Mouse (Mus musculus): ENCODE measurements around the gene Rhox4g.
"Not testable (repeated sequence)": the region's sequence is repeated elsewhere in the genome, so short reads cannot be mapped to it uniquely, and the experiment has no call there.

Gene Rhox4g

DNA sequence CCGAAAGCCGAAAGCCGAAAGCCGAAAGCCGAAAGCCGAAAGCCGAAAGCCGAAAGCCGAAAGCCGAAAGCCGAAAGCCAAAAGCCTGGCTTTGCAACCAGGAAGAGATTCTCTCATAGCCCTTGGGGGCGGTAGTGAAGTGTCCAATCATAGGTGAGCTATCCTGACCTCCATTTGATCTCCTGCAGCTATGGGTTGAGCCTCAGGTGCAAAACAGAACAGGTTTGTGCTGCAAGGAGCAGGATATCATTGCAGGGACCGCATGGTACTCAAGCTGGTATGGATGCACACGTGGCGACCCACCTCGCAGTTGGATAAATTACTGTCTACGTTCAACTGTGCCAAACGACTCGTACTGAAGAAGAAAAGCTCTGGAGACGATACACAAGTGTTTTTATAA, at the start of gene Rhox4g:
Gene Rhox4g, minus strand, starts transcription at position 101 of the 400 bp plus-strand sequence.
- DNase-seq (ENCODE audit: low spot score), result not testable (repeated sequence)

DNA sequence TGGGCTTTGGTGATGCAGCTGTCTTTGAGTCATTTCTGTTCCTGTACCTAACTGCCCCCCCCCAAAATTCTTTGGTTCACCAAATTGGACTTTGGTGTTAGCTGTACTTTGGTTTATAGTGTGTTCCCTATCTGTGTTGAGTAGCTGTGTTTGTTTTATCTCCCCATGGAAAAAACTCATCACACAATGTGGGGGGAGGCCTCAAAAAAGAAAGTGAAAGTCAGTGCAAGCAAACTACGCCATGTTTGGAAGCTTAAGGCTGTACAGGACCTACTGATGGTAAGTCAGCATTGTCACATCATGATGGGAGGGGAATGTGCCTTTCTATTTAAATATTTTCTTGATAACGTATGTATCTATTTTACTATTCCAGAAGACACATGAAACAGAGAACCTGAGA, 41.1 kb upstream of the Rhox4g start:
- DNase-seq (ENCODE audit: low spot score), result no peak

DNA sequence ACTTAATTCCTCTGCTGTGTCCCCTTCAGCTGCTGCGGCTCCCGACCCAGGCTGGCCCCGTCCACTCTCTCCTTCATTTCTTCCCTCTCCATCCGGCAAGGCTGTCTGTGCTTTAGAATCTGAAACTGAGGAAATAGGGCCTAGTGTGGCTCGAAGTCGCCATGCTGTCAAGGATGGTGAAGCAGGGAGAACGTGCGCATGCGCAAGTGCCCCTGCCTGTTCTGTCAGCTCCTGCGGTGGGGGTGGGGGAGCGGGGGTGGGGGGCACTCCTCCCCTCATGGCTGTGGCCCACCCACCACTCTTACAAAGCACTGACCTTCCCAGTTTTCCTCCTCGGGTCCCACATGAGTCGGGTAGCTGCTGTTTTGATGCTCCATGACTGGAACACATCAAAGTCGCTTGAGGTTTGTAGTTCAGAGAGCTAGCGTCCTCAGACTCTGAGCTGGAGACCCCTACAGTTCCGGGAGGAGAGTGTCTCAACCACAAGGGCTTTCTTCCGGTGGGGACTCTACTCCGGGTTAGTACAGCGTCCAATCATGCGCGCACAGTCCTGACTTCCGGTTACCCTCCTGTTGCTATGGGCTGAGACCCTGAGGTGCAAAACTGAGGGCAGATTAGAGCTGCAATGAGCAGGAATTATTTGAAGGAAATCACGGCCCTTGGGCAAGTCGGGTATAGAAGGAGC, 32.0 kb upstream of the Rhox4g start:
- DNase-seq (ENCODE audit: low spot score), result no peak

DNA sequence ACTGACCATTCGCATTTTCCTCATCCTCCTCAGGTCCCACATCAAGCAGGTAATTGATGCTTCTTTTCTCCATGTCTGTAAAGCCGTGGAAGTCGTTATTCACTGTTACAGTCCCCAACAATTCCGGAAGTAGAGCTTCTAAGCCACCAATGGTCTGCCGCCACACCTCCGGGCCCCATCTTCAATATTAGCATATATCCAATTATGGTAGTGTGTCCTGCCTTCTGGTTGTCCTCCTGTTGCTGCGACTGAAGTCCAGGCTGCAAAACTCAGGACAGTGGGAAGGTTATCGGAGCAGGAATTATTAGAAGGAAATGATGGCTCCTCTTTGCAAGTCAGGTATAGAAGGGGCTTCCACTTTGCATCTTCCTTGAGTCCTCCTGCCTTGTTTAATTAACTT, 22.1 kb upstream of the Rhox4g start, which contains the start of gene Rhox2h:
Gene Rhox2h, minus strand, starts transcription at position 101 of the 400 bp plus-strand sequence.
- not testable (repeated sequence) for DNase-seq (ENCODE audit: low spot score)

DNA sequence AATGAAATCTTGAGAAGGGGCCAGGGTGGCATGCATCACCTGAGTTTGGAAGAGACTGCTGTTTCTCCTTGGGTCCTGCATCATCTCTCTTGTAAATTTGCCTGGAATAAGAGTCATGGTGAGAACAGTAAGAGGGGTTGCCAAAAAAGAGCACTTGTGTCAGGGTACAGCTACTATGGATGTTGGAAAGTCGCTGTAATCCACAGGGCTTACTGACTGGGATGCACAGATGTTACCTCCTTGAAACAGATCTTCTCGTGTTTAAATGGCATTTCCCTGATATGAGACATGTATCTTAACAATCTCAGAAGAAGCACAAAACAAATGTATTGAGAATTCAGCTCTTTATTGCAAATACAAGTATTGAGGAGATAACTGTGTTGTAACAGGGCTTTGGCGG, 17.5 kb upstream of the Rhox4g start, which contains the start of gene Rhox3h:
Gene Rhox3h, minus strand, starts transcription at position 101 of the 400 bp plus-strand sequence.
- DNase-seq (ENCODE audit: low spot score), result not testable (repeated sequence)

DNA sequence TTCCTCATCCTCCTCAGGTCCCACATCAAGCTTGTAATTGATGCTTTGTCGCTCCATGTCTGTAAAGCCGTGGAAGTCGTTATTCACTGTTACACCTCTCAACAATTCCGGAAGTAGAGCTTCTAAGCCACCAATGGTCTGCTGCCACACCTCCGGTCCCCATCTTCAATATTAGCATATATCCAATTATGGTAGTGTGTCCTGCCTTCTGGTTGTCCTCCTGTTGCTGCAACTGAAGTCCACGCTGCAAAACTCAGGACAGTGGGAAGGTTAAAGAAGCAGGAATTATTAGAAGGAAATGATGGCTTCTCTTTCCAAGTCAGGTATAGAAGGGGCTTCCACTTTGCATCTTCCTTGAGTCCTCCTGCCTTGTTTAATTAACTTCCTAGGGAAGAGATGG, 7.8 kb downstream of the Rhox4g start, which contains the start of gene Rhox2g:
Gene Rhox2g, minus strand, starts transcription at position 101 of the 400 bp plus-strand sequence.
- not testable (repeated sequence) for DNase-seq (ENCODE audit: low spot score)

DNA sequence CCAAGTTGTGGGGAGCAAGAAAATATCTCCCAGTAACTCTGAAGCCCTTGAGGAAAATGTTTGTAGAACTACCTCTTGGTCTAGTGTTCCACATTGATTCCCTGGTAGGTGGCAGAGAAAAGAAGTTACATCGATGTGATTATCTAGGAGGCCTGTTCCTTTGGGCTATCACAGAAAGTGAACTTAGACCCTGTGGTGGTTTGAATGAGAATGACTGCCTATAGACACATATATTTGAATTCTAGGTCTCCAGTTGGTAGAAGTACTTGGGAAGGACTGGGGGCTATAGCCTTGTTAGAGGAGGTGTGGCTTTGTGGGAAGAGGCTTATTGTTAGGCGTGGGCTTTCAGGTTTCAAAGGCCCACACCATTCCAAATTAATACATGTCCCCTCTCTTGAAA, 22.6 kb downstream of the Rhox4g start, which contains the start of gene Rhox3g:
Gene Rhox3g, minus strand, starts transcription at position 101 of the 400 bp plus-strand sequence.
- not testable (repeated sequence) for DNase-seq (ENCODE audit: low spot score)

DNA sequence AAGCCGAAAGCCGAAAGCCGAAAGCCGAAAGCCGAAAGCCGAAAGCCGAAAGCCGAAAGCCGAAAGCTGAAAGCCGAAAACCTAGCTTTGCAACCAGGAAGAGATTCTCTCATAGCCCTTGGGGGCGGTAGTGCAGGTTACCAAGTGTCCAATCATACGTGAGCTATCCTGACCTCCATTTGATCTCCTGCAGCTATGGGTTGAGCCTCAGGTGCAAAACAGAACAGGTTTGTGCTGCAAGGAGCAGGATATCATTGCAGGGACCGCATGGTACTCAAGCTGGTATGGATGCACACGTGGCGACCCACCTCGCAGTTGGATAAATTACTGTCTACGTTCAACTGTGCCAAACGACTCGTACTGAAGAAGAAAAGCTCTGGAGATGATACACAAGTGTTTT, 43.5 kb downstream of the Rhox4g start, which contains the start of gene Rhox4f:
Gene Rhox4f, minus strand, starts transcription at position 101 of the 400 bp plus-strand sequence.
- DNase-seq (ENCODE audit: low spot score), result not testable (repeated sequence)
